Mouse (Mus musculus) layer of hippocampus, adult 2 months (tissue): Measurements from ENCODE around the gene Hist3h2ba. TPM values are rescaled to one million over a fixed set of nuclear protein-coding genes. Genes with fewer than 3 reads are reported as not detected.

Source experiments
- DNase-seq, 2 experiments: peaks; one replicate each; pipeline ENCODE4 v3.0.0; 2022; ENCODE audit warnings: low spot score in 2 of 2
- H3K27ac ChIP-seq: fragments of 200-600 bp; 2 replicates; pipeline ENCODE4 v1.8.1; 2022
- H3K4me3 ChIP-seq: fragments of 200-600 bp; 2 replicates; pipeline ENCODE4 v1.8.1; 2022; ENCODE audit warnings: mild to moderate bottlenecking
- CTCF ChIP-seq: fragments of 200-600 bp; conservative IDR thresholded peaks from 2 replicates; pipeline ENCODE4 v1.8.1; 2022; ENCODE audit warnings: antibody characterized with exemption, mild to moderate bottlenecking, moderate library complexity
- long read RNA-seq, 2 experiments: library from polyadenylated mRNA; stranded (forward); transcript quantifications; one replicate each; pipeline ENCODE4 v2.0.0; 2021; ENCODE audit warnings: borderline mapping rate in 2 of 2
- total RNA-seq, 2 experiments: library from RNA; stranded (reverse); gene quantifications; 2 replicates each; pipeline ENCODE4 v1.2.3; 2021

The Hist3h2ba gene
- total RNA-seq = 100 to 1,000 TPM in 1 of 2 experiments, 10 to 100 TPM in 1; 91.3 to 103 TPM
- long read RNA-seq, experiment 1, transcript Hist3h2ba-201 (1 exons, 614 nt) = major isoform, 15 of 15 reads
- long read RNA-seq, experiment 1, partial matches to known transcripts = 0 of 15 reads
- long read RNA-seq, experiment 1, other reads (novel, unspliced or antisense) = 0 of 15 reads
- long read RNA-seq, experiment 2, transcript Hist3h2ba-201 (1 exons, 614 nt) = major isoform, 17 of 17 reads
- long read RNA-seq, experiment 2, partial matches to known transcripts = 0 of 17 reads
- long read RNA-seq, experiment 2, other reads (novel, unspliced or antisense) = 0 of 17 reads

GRCm38 (mm10) chr11:58948542-58949479, at the start of gene Hist3h2ba:
Gene Hist3h2ba (plus strand): TSS chr11:58948920.
- TF ChIP-seq CTCF = no peak
- H3K27ac ChIP-seq = peak within 1 kb of the TSS; percentile 98
- peak; percentile 74 to 92 for DNase-seq

GRCm38 (mm10) chr11:58901080-58901479, 47.6 kb upstream of the Hist3h2ba start:
- H3K27ac ChIP-seq = no peak overlapping the region
- H3K4me3 ChIP-seq = no peak overlapping the region
- DNase-seq = no peak
- TF ChIP-seq CTCF = no peak

More at GRCm38 (mm10) chr11:58948542-58949479, at the start of gene Hist3h2ba:
- peak within 1 kb of the TSS; percentile 77 for H3K4me3 ChIP-seq

- DNase-seq = peak; percentile 94 to 97
- peak within 1 kb of the TSS; percentile 90 for H3K27ac ChIP-seq
- H3K4me3 ChIP-seq = peak within 1 kb of the TSS; percentile 58
- 0 out of 2 replicates have a peak, but pooled peaks have one; percentile 5 for TF ChIP-seq CTCF
Observed at GRCm38 (mm10) chr11:58903511-58904409, 45.0 kb upstream of the Hist3h2ba start, which contains the start of gene Zfp39. Gene Zfp39 (minus strand): TSS chr11:58904225.

GRCm38 (mm10) chr11:58904410-58904718, 44.4 kb upstream of the Hist3h2ba start:
- no peak for DNase-seq
- Histone ChIP-seq H3K27ac (peak overlapping the region; percentile 77), H3K4me3 (peak overlapping the region; percentile 58)
- no peak for TF ChIP-seq CTCF

GRCm38 (mm10) chr11:58904838-58905237, 43.9 kb upstream of the Hist3h2ba start:
- TF ChIP-seq CTCF = no peak
- Histone ChIP-seq H3K4me3 (no peak overlapping the region), H3K27ac (no peak overlapping the region)
- no peak for DNase-seq

GRCm38 (mm10) chr11:58913776-58914175, 34.9 kb upstream of the Hist3h2ba start:
- TF ChIP-seq CTCF = no peak
- DNase-seq = no peak
- Histone ChIP-seq H3K4me3 (no peak overlapping the region), H3K27ac (no peak overlapping the region)

GRCm38 (mm10) chr11:58914461-58915028, 34.2 kb upstream of the Hist3h2ba start:
- TF ChIP-seq CTCF = peak; percentile 93
- Histone ChIP-seq H3K4me3 (peak overlapping the region; percentile 28; the same call in 1 of the 2 replicates), H3K27ac (0 out of 2 replicates have a peak overlapping the region, but pooled peaks have one; percentile 46)
- DNase-seq = no peak

- peak; percentile 76 for TF ChIP-seq CTCF
- no peak overlapping the region for H3K27ac ChIP-seq
- DNase-seq = peak in 1 of 2 experiments; percentile 56
- no peak overlapping the region for H3K4me3 ChIP-seq
Observed at GRCm38 (mm10) chr11:58916879-58917744, 31.6 kb upstream of the Hist3h2ba start.

- TF ChIP-seq CTCF = no peak
- H3K4me3 ChIP-seq = no peak within 1 kb of the TSS
- DNase-seq = no peak
- H3K27ac ChIP-seq = no peak within 1 kb of the TSS
Observed at GRCm38 (mm10) chr11:58917745-58918366, 30.9 kb upstream of the Hist3h2ba start, which contains the start of gene Btnl10. Gene Btnl10 (plus strand): TSS chr11:58917908.

- no peak for TF ChIP-seq CTCF
- no peak overlapping the region for H3K4me3 ChIP-seq
- no peak overlapping the region for H3K27ac ChIP-seq
- no peak for DNase-seq
Observed at GRCm38 (mm10) chr11:58918759-58919158, 30.0 kb upstream of the Hist3h2ba start.

GRCm38 (mm10) chr11:58922420-58922819, 26.3 kb upstream of the Hist3h2ba start:
- Histone ChIP-seq H3K4me3 (no peak overlapping the region), H3K27ac (no peak overlapping the region)
- no peak for TF ChIP-seq CTCF
- DNase-seq = no peak
